Mouse (Mus musculus) embryo, embryonic 11.5 days (tissue): Measurements from ENCODE around the gene C130026I21Rik.
"Not testable (repeated sequence)": the region's sequence is repeated elsewhere in the genome, so short reads cannot be mapped to it uniquely, and the experiment has no call there.

Experiments
- DNase-seq: peaks from one replicate; pipeline ENCODE4 v3.0.0-alpha.2; 2012; ENCODE audit warnings: low read depth, low spot score

C130026I21Rik gene

DNA sequence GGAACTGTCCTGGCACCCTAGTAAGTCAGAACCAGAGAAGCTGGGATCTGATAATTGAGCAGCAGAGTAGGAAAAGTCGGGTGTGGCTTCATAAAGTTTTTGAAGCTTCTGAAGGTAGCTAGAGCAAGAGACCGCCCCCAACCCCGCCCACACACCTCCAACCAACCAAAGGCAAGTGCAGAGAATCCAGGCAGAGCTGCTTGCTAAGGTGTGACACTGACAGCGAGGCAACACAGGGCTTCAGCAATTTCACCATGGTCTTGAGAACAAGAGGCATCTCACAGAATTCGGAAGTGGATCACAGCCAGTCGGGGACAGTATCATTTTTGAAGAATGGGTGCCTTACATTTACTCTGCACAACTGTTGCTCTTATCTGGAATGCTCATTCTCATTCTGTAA, at the start of gene C130026I21Rik:
C130026I21Rik (minus strand) TSS at position 101 of the 400 bp plus-strand sequence.
- not testable (repeated sequence) for DNase-seq

DNA sequence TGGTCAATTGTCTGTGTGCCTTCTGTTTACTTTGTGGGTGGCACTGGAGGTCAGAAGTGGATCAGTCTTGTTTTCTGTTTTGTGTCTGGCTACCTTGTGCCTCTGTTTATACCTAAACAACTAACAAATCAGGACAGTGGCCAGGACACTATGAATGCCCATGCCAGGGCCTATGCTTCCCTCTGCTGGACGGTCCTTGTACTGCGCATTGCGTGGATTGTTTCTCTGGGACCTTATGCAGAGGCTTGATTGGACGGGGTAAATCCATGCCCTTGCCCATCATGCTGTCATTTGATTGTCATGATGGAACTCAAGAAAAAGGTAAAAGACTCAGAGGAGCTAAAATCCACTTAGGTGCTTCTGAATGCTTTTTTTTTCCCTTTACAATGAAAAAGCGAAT, 16.7 kb upstream of the C130026I21Rik start:
- not testable (repeated sequence) for DNase-seq

DNA sequence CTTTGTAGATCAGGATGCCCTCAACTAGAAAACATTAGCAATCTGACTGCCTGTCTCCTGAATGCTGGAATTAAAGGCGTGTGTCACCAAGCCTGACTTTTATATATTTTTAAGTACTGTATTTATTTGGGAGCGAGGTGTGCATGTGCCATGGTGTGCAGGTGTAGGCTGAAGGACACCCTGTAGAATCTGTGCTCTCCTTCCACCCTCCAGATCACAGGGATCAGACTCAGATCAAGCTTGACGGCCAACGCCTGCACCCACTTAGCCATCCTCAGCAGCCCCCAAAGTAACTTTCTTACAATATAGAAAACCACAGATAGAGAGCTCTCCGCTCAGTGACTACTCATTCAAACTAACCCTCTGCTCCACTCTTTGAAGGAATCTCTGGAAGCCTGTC, 6.1 kb upstream of the C130026I21Rik start:
- DNase-seq, result not testable (repeated sequence)

DNA sequence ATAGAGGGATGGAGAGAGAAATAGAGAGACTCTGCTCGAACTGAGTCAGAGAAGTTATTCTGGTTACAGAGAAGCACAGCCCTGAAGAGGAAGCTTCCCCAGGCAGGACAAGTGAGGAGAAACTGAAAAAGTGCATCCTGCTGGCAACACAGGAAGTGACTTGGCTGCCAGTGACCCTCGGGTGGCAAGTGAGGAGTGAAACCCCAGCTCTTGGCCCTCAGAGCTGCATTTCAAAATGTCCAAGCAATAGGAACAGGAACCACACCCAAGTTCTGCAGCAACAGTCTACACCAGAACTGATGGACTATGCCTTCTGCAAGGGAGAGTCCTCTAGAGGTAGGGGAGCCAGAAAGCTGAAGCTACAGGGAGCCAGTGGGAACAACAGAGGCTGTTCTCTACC, 11.7 kb downstream of the C130026I21Rik start:
- not testable (repeated sequence) for DNase-seq

DNA sequence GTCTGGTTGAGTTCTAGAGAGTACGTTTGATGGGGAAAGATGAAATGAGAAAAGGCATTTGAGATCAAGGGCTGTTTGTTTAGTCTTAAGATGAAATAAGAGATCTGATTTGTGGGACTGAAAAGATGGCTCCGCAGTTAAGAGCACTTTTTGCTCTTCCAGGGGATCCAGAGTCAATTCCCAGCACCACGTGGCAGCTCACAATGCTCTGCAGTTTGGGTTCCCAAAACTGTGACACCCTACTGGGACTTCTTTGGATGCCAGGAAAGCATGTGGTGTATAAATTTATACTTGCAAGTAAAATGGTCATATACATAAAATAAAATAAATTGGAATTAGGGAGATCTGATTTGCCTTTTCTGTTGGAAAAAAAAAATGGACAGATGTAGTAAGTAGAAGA, 15.1 kb downstream of the C130026I21Rik start:
- not testable (repeated sequence) for DNase-seq

DNA sequence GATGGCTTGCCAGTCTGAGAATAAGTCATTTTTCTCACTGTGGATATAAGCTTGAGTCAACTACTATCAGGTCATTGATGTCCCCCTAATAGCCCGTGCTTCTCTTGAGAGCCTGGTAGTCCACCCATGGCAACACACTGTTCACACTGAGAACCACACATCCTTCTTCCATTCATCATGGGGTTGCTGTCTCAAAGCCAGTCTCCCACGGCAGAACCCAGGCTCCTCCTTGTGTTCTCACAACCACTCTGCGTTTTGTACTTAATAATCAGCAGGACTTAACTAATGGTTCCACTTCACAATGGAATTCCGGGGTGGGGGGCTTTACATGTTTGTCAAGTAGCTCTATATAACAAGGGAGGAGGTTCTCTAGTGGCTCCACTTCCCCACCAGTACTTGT, 19.2 kb downstream of the C130026I21Rik start:
- DNase-seq, result not testable (repeated sequence)

DNA sequence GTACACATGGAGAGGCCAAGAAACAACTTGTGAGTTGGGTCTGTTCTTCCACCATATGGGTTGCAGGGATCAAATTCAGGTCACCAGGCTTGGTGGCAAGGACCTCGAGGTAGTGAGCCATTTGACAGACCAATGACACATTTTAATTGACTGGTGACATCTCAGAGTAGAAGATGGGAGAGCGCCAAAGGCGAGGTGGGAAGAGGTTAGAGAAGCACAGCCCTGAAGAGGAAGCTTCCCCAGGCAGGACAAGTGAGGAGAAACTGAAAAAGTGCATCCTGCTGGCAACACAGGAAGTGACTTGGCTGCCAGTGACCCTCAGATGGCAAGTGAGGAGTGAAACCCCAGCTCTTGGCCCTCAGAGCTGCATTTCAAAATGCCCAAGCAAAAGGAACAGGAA, 21.4 kb downstream of the C130026I21Rik start:
- not testable (repeated sequence) for DNase-seq

DNA sequence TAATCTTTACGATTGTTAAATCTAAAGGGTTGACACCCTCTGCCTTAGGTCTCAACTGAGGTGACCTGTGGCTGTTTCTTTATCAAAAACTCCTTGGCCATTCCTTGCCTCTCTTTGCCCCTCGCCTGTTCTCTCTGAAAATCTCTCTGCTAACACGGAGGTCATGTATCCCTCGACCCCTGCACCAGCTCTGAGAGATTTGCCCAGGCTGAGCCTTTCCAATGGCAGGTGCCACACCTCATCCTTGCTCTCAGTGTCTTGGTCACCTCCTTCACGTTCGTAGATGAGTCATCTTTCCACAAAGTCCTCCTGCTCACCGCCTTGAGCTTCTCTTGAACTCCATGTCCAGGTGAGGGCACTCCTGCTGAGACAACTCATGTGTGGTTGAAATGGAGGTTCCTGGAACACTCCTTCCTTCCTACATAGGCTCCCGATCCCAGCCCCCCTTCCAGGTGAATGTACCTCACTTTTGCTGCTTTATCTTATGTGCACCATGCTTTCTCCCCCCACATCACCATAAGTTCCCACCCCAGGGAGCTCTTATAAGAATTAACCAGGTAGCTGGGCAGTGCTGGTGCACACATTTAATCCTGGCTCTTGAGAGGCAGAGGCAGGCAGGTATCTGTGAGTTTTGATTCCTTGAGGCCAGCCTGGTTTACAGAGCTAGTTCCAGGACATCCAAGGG, 23.4 kb downstream of the C130026I21Rik start:
- not testable (repeated sequence) for DNase-seq

DNA sequence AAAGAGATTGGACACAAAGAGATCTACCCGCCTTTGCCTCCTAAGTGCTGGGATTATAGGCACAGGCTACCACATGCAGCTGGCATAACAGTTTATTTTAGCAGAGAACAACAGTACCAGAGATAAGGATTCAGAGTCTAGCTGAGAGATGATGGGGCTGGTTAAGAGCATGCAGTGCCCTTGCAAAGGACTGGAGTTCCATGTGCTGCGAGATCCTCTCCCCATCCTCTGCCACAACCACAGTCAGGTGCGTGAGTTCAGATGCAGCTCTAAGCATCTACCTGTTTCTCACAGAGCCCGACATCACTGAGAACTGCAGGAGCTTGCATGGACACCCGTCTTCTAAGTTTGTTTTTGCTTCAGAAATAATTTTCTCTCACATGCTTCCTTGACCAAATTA, 24.1 kb downstream of the C130026I21Rik start:
- not testable (repeated sequence) for DNase-seq

DNA sequence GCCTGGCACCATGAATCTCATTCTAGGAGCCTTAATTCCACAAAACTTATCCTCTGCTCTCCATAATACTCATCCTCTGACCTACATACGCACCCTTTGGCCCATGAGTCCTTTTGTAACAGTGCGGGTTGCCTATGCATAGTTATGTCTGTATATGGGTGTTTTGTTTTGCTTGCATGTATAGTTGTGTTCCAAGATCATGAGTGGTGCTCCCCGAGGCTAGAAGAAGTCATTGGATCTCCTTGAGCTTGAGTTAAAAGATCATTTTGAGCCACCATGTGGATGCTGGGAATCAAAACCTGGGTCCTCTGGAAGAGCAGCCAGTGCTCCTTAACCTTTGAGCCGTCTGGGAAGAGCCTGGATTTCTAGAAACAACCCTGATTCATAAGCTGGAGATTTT, 25.4 kb downstream of the C130026I21Rik start:
- DNase-seq, result not testable (repeated sequence)

DNA sequence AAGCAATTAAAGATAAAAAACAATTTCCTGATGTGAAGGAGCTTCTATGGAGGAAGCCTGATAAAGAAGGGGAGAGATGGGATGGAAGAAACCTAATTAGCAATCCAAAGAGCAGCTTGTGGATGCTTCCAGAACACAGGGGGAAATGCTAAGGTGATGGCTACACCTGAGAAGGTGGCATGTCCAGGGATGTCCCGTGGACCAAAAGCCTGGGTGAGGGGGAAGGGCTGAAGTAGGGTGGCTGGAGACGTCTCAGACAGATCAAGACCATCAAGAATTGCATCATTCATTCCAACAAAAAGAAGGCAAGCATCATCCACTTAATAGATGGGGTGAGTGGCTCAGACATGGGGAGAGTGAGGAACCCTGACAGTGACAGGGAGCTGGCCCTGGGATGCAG, 27.3 kb downstream of the C130026I21Rik start:
- DNase-seq, result not testable (repeated sequence)

DNA sequence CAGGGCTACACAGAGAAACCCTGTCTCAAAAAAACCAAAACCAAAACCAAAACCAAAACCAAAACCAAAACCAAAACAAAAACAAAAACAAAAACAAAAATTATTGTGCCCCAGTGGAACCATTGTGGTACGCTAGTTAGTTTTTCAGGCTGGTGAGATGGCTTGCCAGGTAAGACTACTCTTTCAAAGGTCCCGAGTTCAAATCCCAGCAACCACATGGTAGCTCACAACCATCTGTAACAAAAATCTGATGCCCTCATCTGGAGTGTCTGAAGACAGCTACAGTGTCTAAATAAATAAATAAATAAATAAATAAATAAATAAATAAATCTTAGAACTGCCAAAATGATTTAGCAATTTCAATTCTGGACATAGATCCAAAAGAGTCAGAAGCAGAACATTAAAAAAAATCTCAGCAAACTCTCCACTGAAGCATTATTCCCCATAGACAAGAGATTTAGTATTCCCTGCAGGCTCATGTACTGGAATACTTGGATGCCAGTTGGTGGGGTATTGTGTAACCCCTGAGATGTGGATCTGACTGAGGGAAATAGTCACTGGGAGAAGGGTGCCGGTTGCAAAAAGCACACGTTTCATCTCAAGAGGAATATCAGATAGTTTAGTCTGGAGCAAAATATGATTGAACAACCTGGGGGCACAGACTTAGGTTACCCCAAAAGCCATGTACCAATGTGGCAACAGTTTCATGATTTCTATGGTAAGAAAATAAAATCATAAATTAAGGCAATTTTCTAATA, 31.2 kb downstream of the C130026I21Rik start:
- not testable (repeated sequence) for DNase-seq

DNA sequence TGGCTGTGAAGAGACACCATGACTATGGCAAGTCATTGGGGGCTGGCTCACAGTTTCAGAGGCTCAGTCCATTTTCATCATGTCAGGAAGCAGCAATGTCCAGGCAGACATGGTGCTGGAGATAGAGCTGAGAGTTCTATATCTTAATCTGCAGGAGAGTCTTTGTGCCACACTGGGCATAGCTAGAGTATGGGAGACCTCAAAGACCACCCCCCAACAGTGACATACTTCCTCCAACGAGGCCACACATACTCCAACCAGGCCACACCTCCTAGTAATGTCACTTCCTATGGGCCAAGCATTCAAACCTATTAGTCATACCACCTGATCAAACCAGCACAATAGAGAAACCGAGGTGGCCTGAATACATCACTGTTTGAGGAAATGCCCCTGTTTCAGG, 63.8 kb downstream of the C130026I21Rik start:
- not testable (repeated sequence) for DNase-seq

DNA sequence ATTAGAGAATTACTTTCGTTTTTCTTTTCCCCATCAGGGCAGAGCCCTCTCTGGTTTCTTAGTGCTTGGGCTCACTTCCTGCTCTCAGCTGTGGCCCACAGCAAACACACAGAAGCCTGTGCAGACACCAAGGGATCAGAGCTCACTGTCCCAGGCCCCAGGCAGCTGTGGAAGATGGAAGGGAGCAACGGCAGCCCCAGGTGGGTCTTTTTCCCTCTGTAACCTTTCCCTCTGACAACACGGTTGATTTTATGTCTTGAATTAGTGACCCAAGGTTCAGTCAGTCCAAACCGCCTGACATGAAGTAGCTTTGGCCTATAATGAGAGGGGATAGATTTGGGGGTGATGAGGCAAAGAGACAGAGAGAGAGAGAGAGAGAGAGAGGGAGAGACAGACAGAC, 70.8 kb downstream of the C130026I21Rik start:
- not testable (repeated sequence) for DNase-seq

DNA sequence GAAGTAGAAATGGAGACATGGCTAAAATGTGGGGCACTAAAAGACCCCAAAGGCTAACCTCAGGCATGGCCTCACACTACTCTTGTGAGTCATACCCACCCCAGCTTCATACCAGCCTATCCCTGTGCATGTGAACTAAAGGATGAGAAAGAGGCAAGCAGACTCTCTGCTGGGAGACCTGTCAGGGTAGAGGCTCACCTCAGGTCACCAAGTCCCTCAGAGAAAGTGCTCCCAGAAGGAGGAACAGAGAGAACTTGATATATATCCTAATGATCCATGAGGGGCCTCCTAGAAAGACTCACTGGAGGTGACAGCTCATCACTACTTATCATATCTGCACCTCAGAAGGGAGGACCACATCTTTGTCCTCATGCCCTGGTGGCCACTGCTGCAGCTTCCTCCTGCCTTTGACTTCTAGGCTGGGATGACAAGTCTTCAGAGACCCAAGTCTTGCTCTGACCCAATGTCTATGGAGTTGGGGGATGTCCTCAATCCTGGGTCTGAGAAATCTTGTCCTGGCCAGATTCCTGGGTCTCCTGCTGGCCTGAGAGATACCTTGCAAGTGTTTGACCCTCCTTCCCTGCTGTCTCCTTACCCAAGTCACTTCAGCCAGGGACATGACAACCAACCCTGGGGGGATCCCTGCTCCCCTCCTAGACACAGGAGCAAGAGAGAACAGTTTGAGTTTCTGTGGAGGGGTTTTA, 71.6 kb downstream of the C130026I21Rik start:
- DNase-seq, result not testable (repeated sequence)

DNA sequence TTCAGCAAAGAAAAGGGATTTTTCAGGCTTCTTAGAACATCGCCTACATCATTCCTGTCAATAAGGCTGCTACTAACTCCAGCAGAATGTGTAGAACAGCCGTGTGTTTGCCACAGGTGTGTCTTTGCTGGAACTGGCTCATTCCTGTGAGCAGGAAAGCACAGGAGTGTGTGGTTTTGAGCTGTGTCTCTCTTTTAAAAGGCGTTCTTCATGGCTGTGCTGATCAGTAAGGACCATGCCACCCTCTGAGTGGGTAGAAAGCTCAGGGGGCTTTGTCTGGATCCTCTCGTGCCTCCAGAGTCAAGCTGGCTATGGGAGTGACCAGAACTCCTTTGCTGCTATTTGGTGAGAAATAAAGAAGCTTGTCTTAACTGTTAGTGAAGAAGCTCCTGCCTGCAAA, 73.6 kb downstream of the C130026I21Rik start:
- not testable (repeated sequence) for DNase-seq

DNA sequence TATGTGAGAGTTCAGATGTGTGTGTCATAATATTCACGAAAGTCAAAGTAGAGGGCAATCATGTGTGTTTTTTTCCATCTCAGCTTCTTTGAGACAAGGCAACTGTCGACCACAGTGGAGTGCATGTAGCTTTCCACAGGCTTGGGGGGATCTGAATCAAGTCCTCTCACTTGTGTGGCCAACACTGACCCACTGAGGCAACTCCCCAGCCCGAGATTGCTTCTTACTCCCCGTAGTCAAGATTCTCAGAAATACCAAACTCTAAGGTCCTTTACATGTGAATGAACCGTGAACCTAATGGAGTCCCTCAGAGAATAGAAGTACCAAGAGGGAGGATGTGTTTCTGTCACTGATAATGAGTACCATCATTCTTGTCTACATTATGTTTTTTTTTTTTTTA, 76.6 kb downstream of the C130026I21Rik start:
- not testable (repeated sequence) for DNase-seq

DNA sequence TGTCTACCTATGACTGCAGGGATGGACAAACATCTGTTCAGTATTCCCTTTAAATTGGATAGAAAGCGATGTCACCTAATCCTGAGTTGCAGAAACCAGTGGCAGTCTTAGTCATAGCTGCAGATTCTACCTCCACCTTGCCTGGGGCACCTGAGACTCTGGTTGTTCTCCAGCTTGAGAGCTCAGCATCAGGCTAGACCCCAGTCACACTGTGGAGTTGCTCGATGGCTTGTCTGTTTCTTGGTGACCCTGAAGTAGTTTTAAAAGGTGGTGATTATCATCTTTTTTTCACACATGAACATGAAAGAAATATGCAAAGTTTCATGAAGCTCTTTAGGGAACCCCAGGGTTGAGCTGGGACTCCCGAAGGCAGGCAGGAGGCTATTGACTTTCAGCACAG, 88.4 kb downstream of the C130026I21Rik start:
- not testable (repeated sequence) for DNase-seq

DNA sequence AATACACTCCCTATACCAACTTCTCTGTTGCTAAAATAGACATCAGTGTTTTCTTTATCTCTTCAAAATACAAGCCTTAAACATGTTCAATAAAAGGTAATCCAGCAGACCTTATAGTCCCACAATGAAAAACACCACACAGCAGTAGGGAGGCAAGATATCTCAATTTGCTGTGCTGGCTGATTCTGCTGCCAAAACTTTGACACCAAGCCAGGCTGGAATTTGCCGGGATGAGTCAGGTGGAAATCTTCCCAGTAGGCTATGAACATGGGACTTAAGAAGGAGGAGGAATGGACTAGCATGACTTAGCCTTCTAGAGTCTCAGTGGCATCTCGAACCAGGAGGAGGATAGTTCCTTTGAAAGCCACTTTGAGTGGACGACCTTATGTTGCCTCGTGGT, 91.4 kb downstream of the C130026I21Rik start:
- DNase-seq, result not testable (repeated sequence)

DNA sequence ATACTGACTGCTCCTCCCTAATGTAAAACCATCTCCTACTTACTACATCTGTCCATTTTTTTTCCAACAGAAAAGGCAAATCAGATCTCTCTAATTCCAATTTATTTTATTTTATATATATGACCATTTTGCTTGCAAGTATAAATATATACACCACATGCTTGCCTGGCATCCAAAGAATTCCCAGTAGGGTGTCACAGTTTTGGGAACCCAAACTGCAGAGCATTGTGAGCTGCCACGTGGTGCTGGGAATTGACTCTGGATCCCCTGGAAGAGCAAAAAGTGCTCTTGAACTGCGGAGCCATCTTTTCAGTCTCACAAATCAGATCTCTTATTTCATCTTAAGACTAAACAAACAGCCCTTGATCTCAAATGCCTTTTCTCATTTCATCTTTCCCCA, 107.5 kb downstream of the C130026I21Rik start:
- not testable (repeated sequence) for DNase-seq

DNA sequence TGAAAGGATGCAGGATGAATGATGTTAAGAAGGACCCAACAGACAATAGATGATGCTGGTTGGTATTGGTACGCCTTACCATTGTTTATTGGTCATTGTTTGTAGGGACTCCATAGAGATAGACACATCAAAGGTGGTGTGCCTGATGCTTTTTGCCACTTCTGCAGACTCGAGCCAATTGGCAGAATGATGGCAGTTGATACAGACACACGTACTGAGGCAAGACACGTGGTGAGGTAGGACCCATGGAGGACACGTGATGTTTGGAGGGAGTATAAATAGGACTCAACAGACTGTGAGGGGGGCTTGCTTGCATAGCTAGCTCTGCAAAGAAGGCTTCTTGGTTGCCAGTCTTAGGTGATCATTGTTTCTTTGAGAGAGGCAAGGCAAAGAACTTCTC, 115.2 kb downstream of the C130026I21Rik start:
- DNase-seq, result not testable (repeated sequence)

DNA sequence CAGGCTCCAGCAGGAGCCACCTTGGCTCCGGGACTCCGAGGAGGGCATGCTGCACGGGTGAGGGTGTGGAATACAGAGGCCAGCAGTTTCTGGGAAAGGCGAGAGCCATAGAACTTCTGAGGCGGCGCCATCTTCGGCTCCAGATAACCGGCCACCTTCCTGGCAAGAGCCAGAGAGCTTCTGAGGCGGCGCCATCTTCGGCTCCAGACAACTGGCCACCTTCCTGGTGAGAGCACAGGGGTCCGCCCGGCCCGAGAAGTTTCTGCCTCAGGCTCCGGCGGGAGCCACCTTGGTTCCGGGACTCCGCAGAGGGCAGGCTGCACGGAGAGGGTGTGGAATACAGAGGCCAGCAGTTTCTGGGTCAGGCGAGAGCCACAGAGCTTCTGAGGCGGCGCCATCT, 136.7 kb downstream of the C130026I21Rik start:
- DNase-seq, result not testable (repeated sequence)
